27 mouse cellular contexts compared by ENCODE assay signal in the genomic region with DNA sequence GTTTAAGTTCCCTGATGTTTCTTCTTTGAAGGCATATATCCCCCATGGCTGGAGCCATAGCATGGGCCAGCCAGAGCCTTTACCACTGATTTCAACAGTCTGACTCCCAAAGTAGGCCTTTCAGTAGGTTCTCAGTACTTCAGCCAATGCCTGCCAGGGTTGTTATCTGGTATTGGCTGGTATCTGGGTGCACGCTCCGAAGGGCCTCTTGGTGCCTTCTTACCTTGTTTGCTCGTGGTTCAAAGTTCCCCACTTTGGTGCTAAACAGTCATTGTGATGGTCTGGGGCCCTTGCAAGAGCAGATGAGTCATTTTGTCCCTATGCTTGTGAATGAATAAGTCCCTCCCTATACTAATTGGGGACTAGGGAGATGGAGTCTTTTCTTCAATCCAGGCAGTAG.
"Had no signal": no experiment of that assay in that cellular context is flagged by ENCODE, and none has a peak within 500 bp of the region (broad histone marks: within the 10 kb centered on the region; RNA-seq: fewer than 3 reads in every experiment).

No protein-coding gene starts in this region.

- H3K27me3 ChIP-seq: heart, embryonic 12.5 days; hindbrain, embryonic 12.5 days; kidney, embryonic 15.5 days; limb, embryonic 13.5 days; limb, embryonic 15.5 days had no signal

- H3K9me3 ChIP-seq: heart, embryonic 10.5 days; heart, embryonic 12.5 days; hindbrain, embryonic 10.5 days; hindbrain, embryonic 12.5 days; kidney, embryonic 15.5 days; limb, embryonic 13.5 days; limb, embryonic 15.5 days had no signal

- ATAC-seq: hindbrain, embryonic 16.5 days; inflammation-experienced regulatory T-cells, adult 6 months had no signal

- H3K9ac ChIP-seq: heart, embryonic 12.5 days; hindbrain, embryonic 12.5 days; hindbrain, embryonic 14.5 days; kidney, embryonic 15.5 days; limb, embryonic 13.5 days; limb, embryonic 15.5 days; liver, embryonic 14.5 days had no signal

- H3K4me3 ChIP-seq: gastrocnemius, adult 2 months; heart, embryonic 10.5 days; heart, embryonic 12.5 days; hindbrain, embryonic 10.5 days; hindbrain, embryonic 12.5 days; kidney, embryonic 15.5 days; layer of hippocampus, adult 2 months; left cerebral cortex, adult 2 months; limb, embryonic 13.5 days; limb, embryonic 15.5 days had no signal

- H3K27ac ChIP-seq: gastrocnemius, adult 2 months; heart, embryonic 10.5 days; hindbrain, embryonic 10.5 days; hindbrain, embryonic 12.5 days; hindbrain, embryonic 14.5 days; kidney, embryonic 15.5 days; kidney, postnatal 0 days; layer of hippocampus, adult 2 months; left cerebral cortex, adult 2 months; limb, embryonic 13.5 days; limb, embryonic 15.5 days; liver, embryonic 14.5 days had no signal

- H3K4me2 ChIP-seq: heart, embryonic 12.5 days; hindbrain, embryonic 12.5 days; hindbrain, embryonic 14.5 days; kidney, embryonic 15.5 days; limb, embryonic 13.5 days; limb, embryonic 15.5 days; liver, embryonic 11.5 days had no signal

- DNase-seq: gastrocnemius, adult 2 months; gastrocnemius, postnatal 10 days; gastrocnemius, postnatal 25 days; heart, adult 18-20 months; heart, postnatal 10 days; heart, postnatal 4 days; kidney, adult 11 months; kidney, adult 2 months; kidney, adult 9 months; kidney, postnatal 14 days; kidney, postnatal 36 days; left cerebral cortex, postnatal 4 days had no signal

- H3K4me1 ChIP-seq: heart, embryonic 10.5 days; heart, embryonic 12.5 days; hindbrain, embryonic 10.5 days; hindbrain, embryonic 12.5 days; kidney, embryonic 15.5 days; limb, embryonic 13.5 days; limb, embryonic 15.5 days had no signal

- H3K36me3 ChIP-seq: heart, embryonic 10.5 days; heart, embryonic 12.5 days; hindbrain, embryonic 10.5 days; hindbrain, embryonic 12.5 days; kidney, embryonic 15.5 days; limb, embryonic 13.5 days; limb, embryonic 15.5 days had no signal
